ENCODE assay signal across 9 mouse cellular contexts in genomic region chr12:85865526-85865925, GRCm38 (mm10). TPM values are rescaled to one million over a fixed set of nuclear protein-coding genes. Genes with fewer than 3 reads are reported as not detected.
DNase-seq lines count a peak whose midpoint lies in the region; ATAC-seq and TF ChIP-seq lines count a peak whose summit lies in the region.
"Had no signal": no experiment of that assay in that cellular context is flagged by ENCODE, and none has a peak within 500 bp of the region (broad histone marks: within the 10 kb centered on the region; RNA-seq: fewer than 3 reads in every experiment).

No protein-coding gene starts in this region.

- ATAC-seq in liver, embryonic 14.5 days (ENCODE audit: insufficient read depth), result no peak
- ATAC-seq in liver, embryonic 11.5 days (replicated peaks; ENCODE audit: low FRiP score), result no peak

- no peaks in the 10 kb centered on the region for H3K9me3 ChIP-seq in liver, embryonic 14.5 days (ENCODE audit: control insufficient read depth, low read length)
- H3K9me3 ChIP-seq in liver, embryonic 11.5 days (ENCODE audit: control insufficient read depth, low read length), result no peaks in the 10 kb centered on the region
- H3K9me3 ChIP-seq: embryonic facial prominence, embryonic 13.5 days had no signal

- H3K4me1 ChIP-seq in liver, embryonic 14.5 days (replicated peaks; ENCODE audit: control insufficient read depth in 2 of 2, insufficient read depth in 2 of 2, low read length in 1 of 2), result no peaks in the 10 kb centered on the region; a peak in 1 of 4 replicates
- H3K4me1 ChIP-seq in liver, embryonic 11.5 days (replicated peaks; ENCODE audit: control insufficient read depth, insufficient read depth, low read length), result no peaks in the 10 kb centered on the region

- no peak overlapping the region for H3K4me2 ChIP-seq in liver, embryonic 14.5 days (ENCODE audit: low read depth)
- H3K4me2 ChIP-seq in liver, embryonic 11.5 days, result no peak overlapping the region
- H3K4me2 ChIP-seq: embryonic facial prominence, embryonic 13.5 days had no signal

- no peak overlapping the region for H3K4me3 ChIP-seq in gastrocnemius, adult 2 months
- H3K4me3 ChIP-seq in liver, embryonic 14.5 days (ENCODE audit: insufficient read depth in 1 of 2, low read depth in 2 of 2, low read length in 2 of 2), result no peak overlapping the region
- no peak overlapping the region for H3K4me3 ChIP-seq in liver, embryonic 11.5 days (ENCODE audit: low read depth, low read length)
- H3K4me3 ChIP-seq: embryonic facial prominence, embryonic 13.5 days had no signal

- intact Hi-C loops in gastrocnemius, adult 2 months (cut with DNase I), result loop anchor here (5.0 kb wide), 1 partner anchor 212 kb away; the partner anchor contains the start of gene Tgfb3

- peak; percentile 64 for TF ChIP-seq CTCF in gastrocnemius, adult 2 months (IDR thresholded peaks at IDR 0.05)
- peak; percentile 30; the same call in 1 of the 2 replicates for TF ChIP-seq CTCF in liver, embryonic 14.5 days (IDR thresholded peaks at IDR 0.05; ENCODE audit: low read depth)

- DNase-seq in gastrocnemius, adult 2 months, result no peak
- no peak for DNase-seq in gastrocnemius, adult 18-20 months (ENCODE audit: low spot score)
- DNase-seq in liver, embryonic 14.5 days (ENCODE audit: low read depth in 3 of 3, low spot score in 3 of 3), result no peak
- no peak for DNase-seq in liver, embryonic 11.5 days (ENCODE audit: low spot score)
- peak; percentile 70 for DNase-seq in NIH3T3 (ENCODE audit: low read depth)
- DNase-seq in retina, adult 2 months (ENCODE audit: low read depth, low spot score), result peak; percentile 50
- DNase-seq in adrenal gland, postnatal 25 days, result no peak
- no peak for DNase-seq in spleen, postnatal 4 days (ENCODE audit: low spot score in 2 of 2)

- no peak for TF ChIP-seq EP300 in liver, embryonic 14.5 days (IDR thresholded peaks at IDR 0.05; ENCODE audit: low read depth)

- H3K36me3 ChIP-seq in liver, embryonic 14.5 days (replicated peaks; ENCODE audit: control insufficient read depth, insufficient read depth, low read depth), result no peaks in the 10 kb centered on the region
- no peaks in the 10 kb centered on the region for H3K36me3 ChIP-seq in liver, embryonic 11.5 days (ENCODE audit: control insufficient read depth, insufficient read depth, low read length)

- H3K27ac ChIP-seq in gastrocnemius, adult 2 months, result no peak overlapping the region
- no peak overlapping the region for H3K27ac ChIP-seq in liver, embryonic 14.5 days
- no peak overlapping the region for H3K27ac ChIP-seq in liver, embryonic 11.5 days (ENCODE audit: low read depth, low read length)
- H3K27ac ChIP-seq: embryonic facial prominence, embryonic 13.5 days had no signal

- 79% methylated on average over 3 of the region's 3 CpGs for WGBS in liver, embryonic 14.5 days (ENCODE audit: insufficient replicate concordance)
- WGBS in liver, embryonic 11.5 days, result 91% methylated on average over 3 of the region's 3 CpGs

- no peaks in the 10 kb centered on the region for H3K27me3 ChIP-seq in liver, embryonic 14.5 days (ENCODE audit: control insufficient read depth, insufficient read depth, low read length)
- no peaks in the 10 kb centered on the region for H3K27me3 ChIP-seq in liver, embryonic 11.5 days (replicated peaks; ENCODE audit: control insufficient read depth, insufficient read depth, low read length)
- H3K27me3 ChIP-seq: embryonic facial prominence, embryonic 13.5 days had no signal

- no peak overlapping the region for H3K9ac ChIP-seq in liver, embryonic 14.5 days (replicated peaks)
- no peak overlapping the region for H3K9ac ChIP-seq in liver, embryonic 11.5 days (ENCODE audit: low read depth, low read length)
- H3K9ac ChIP-seq: embryonic facial prominence, embryonic 13.5 days had no signal

RNA-seq across cellular contexts. Expression of gene Ttll5, which starts 41.1 kb away (rescaled TPM):
- total RNA-seq in gastrocnemius, adult 2 months (2021), result 1 to 10 TPM; 5.4 to 8.5 TPM
- total RNA-seq in gastrocnemius, adult 18-20 months (2021), result 1 to 10 TPM; 5.8 to 5.9 TPM
- polyA plus RNA-seq in liver, embryonic 14.5 days (2012; rRNA removed), result 5.6 and 6.2 TPM in 2 replicates
- polyA plus RNA-seq in liver, embryonic 14.5 days (2014; fragmentation: Nextera tagmentation; extraction: Ambion mirVana), result 6.4 and 7.1 TPM in 2 replicates
- 13.9 and 14.6 TPM in 2 replicates for polyA plus RNA-seq in liver, embryonic 11.5 days (2014; fragmentation: Nextera tagmentation; extraction: Ambion mirVana)
- total RNA-seq in adrenal gland, postnatal 25 days (2021), result 25.1 and 29.1 TPM in 2 replicates

RNA-seq across cellular contexts. Expression of gene Erg28, which starts 41.2 kb away (rescaled TPM):
- 1 to 10 TPM; 2.4 to 2.7 TPM for total RNA-seq in gastrocnemius, adult 2 months (2021)
- total RNA-seq in gastrocnemius, adult 18-20 months (2021), result 1 to 10 TPM; 1.9 to 2.3 TPM
- polyA plus RNA-seq in liver, embryonic 14.5 days (2012; rRNA removed), result 49.6 and 58.9 TPM in 2 replicates
- 91.9 and 98.4 TPM in 2 replicates for polyA plus RNA-seq in liver, embryonic 14.5 days (2014; fragmentation: Nextera tagmentation; extraction: Ambion mirVana)
- polyA plus RNA-seq in liver, embryonic 11.5 days (2014; fragmentation: Nextera tagmentation; extraction: Ambion mirVana), result 138 and 141 TPM in 2 replicates
- total RNA-seq in adrenal gland, postnatal 25 days (2021), result 53.8 and 60.0 TPM in 2 replicates

Comparison
In these comparisons a context has a peak if more than half of its experiments do, and no peak if none do; other contexts are left out.
1. DNase-seq: peak in NIH3T3 (single experiment) and retina, adult 2 months (single experiment); none in gastrocnemius, adult 2 months (single experiment), gastrocnemius, adult 18-20 months (single experiment), liver, embryonic 14.5 days (0 of 3), liver, embryonic 11.5 days (single experiment), adrenal gland, postnatal 25 days (single experiment) and spleen, postnatal 4 days (0 of 2).
2. RNA of gene Erg28, which starts 41.2 kb away (total RNA-seq): 53.8 to 60.0 TPM in adrenal gland, postnatal 25 days; 2.4 to 2.7 TPM in gastrocnemius, adult 2 months and 1.9 to 2.3 TPM in gastrocnemius, adult 18-20 months; every median in the first group is over 10 times any median in the second.